Mouse (Mus musculus): ENCODE measurements around the gene Nav2. TPM values are rescaled to one million over a fixed set of nuclear protein-coding genes. Genes with fewer than 3 reads are reported as not detected.

The Nav2 gene
- total RNA-seq, 2 experiments from 2014 or later: 1.4 TPM

- no peak for ATAC-seq (replicated peaks; ENCODE audit: low FRiP score, low TSS enrichment, poor library complexity, severe bottlenecking)
Measured at GRCm38 (mm10) chr7:49392180-49392579, 483.7 kb downstream of the Nav2 start.

GRCm38 (mm10) chr7:49392834-49393233 is 484.3 kb downstream of the Nav2 start:
- no peak for ATAC-seq (replicated peaks; ENCODE audit: low FRiP score, low TSS enrichment, poor library complexity, severe bottlenecking)

- ATAC-seq (replicated peaks; ENCODE audit: low FRiP score, low TSS enrichment, poor library complexity, severe bottlenecking): no peak
Measured at GRCm38 (mm10) chr7:49393857-49394256, 485.3 kb downstream of the Nav2 start.

GRCm38 (mm10) chr7:49396202-49396601 is 487.7 kb downstream of the Nav2 start:
- ATAC-seq (replicated peaks; ENCODE audit: low FRiP score, low TSS enrichment, poor library complexity, severe bottlenecking): no peak

GRCm38 (mm10) chr7:49397441-49398003 is 489.0 kb downstream of the Nav2 start:
- no peak for ATAC-seq (replicated peaks; ENCODE audit: low FRiP score, low TSS enrichment, poor library complexity, severe bottlenecking)

GRCm38 (mm10) chr7:49398020-49398516 is 489.6 kb downstream of the Nav2 start:
- ATAC-seq (replicated peaks; ENCODE audit: low FRiP score, low TSS enrichment, poor library complexity, severe bottlenecking): no peak

GRCm38 (mm10) chr7:49399314-49399713 is 490.8 kb downstream of the Nav2 start:
- peak; percentile 78 for ATAC-seq (replicated peaks; ENCODE audit: low FRiP score, low TSS enrichment, poor library complexity, severe bottlenecking)

- no peak for ATAC-seq (replicated peaks; ENCODE audit: low FRiP score, low TSS enrichment, poor library complexity, severe bottlenecking)
Measured at GRCm38 (mm10) chr7:49400463-49400862, 491.9 kb downstream of the Nav2 start.

- ATAC-seq (replicated peaks; ENCODE audit: low FRiP score, low TSS enrichment, poor library complexity, severe bottlenecking): no peak
Measured at GRCm38 (mm10) chr7:49402526-49402925, 494.0 kb downstream of the Nav2 start.

GRCm38 (mm10) chr7:49407688-49408087 is 499.2 kb downstream of the Nav2 start:
- ATAC-seq (replicated peaks; ENCODE audit: low FRiP score, low TSS enrichment, poor library complexity, severe bottlenecking): no peak

- no peak for ATAC-seq (replicated peaks; ENCODE audit: low FRiP score, low TSS enrichment, poor library complexity, severe bottlenecking)
Measured at GRCm38 (mm10) chr7:49408625-49409024, 500.1 kb downstream of the Nav2 start.

- no peak for ATAC-seq (replicated peaks; ENCODE audit: low FRiP score, low TSS enrichment, poor library complexity, severe bottlenecking)
Measured at GRCm38 (mm10) chr7:49409265-49409664, 500.7 kb downstream of the Nav2 start.

GRCm38 (mm10) chr7:49410188-49410587 is 501.7 kb downstream of the Nav2 start:
- ATAC-seq (replicated peaks; ENCODE audit: low FRiP score, low TSS enrichment, poor library complexity, severe bottlenecking): no peak

- ATAC-seq (replicated peaks; ENCODE audit: low FRiP score, low TSS enrichment, poor library complexity, severe bottlenecking): no peak
Measured at GRCm38 (mm10) chr7:49410892-49411291, 502.4 kb downstream of the Nav2 start.

GRCm38 (mm10) chr7:49411803-49412202 is 503.3 kb downstream of the Nav2 start:
- ATAC-seq (replicated peaks; ENCODE audit: low FRiP score, low TSS enrichment, poor library complexity, severe bottlenecking): no peak

GRCm38 (mm10) chr7:49415131-49415530 is 506.6 kb downstream of the Nav2 start:
- no peak for ATAC-seq (replicated peaks; ENCODE audit: low FRiP score, low TSS enrichment, poor library complexity, severe bottlenecking)

- ATAC-seq (replicated peaks; ENCODE audit: low FRiP score, low TSS enrichment, poor library complexity, severe bottlenecking): no peak
Measured at GRCm38 (mm10) chr7:49415716-49416115, 507.2 kb downstream of the Nav2 start.

GRCm38 (mm10) chr7:49418841-49419240 is 510.3 kb downstream of the Nav2 start:
- no peak for ATAC-seq (replicated peaks; ENCODE audit: low FRiP score, low TSS enrichment, poor library complexity, severe bottlenecking)

- no peak for ATAC-seq (replicated peaks; ENCODE audit: low FRiP score, low TSS enrichment, poor library complexity, severe bottlenecking)
Measured at GRCm38 (mm10) chr7:49420139-49420802, 511.8 kb downstream of the Nav2 start.

GRCm38 (mm10) chr7:49421261-49421660 is 512.7 kb downstream of the Nav2 start:
- no peak for ATAC-seq (replicated peaks; ENCODE audit: low FRiP score, low TSS enrichment, poor library complexity, severe bottlenecking)

GRCm38 (mm10) chr7:49423943-49424342 is 515.4 kb downstream of the Nav2 start:
- ATAC-seq (replicated peaks; ENCODE audit: low FRiP score, low TSS enrichment, poor library complexity, severe bottlenecking): no peak

Measured in megakaryocyte-erythroid progenitor cell, adult 5-6 weeks (primary cell).